Comparison of ENCODE assay signal across 16 mouse cellular contexts in the genomic region with DNA sequence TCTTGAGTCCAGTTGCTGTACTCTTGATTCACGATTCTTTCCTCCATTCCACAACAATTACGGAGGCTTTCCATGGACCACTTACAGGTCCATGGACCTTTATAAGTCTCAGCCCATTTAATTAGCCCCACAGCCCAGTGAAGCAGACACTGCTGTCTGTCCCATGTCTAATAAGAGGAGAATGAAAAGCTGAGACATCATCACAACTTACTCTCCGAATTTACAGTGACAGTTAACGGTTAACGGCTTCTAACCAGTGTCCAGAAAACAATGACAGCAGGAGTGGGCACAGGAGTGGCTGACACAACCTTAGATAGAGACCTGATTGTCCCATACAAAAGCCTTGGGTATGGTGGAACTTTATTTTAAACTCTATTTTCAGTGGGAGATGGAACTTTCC.
"Had no signal": no experiment of that assay in that cellular context is flagged by ENCODE, and none has a peak within 500 bp of the region (broad histone marks: within the 10 kb centered on the region; RNA-seq: fewer than 3 reads in every experiment).

No protein-coding gene starts in this region.

- H3K36me3 ChIP-seq: neural tube, embryonic 12.5 days; neural tube, embryonic 13.5 days; neural tube, embryonic 15.5 days; stomach, embryonic 15.5 days had no signal

- H3K4me3 ChIP-seq: neural tube, embryonic 12.5 days; neural tube, embryonic 13.5 days; neural tube, embryonic 15.5 days; stomach, embryonic 15.5 days had no signal

- H3K4me2 ChIP-seq: neural tube, embryonic 12.5 days; neural tube, embryonic 13.5 days; neural tube, embryonic 15.5 days; stomach, embryonic 15.5 days had no signal

- H3K4me1 ChIP-seq: neural tube, embryonic 12.5 days; neural tube, embryonic 13.5 days; neural tube, embryonic 15.5 days; stomach, embryonic 15.5 days had no signal

- H3K27ac ChIP-seq: neural tube, embryonic 12.5 days; neural tube, embryonic 13.5 days; neural tube, embryonic 15.5 days; stomach, embryonic 15.5 days; stomach, postnatal 0 days had no signal

- H3K9ac ChIP-seq: neural tube, embryonic 12.5 days; neural tube, embryonic 13.5 days; neural tube, embryonic 15.5 days; stomach, embryonic 15.5 days had no signal

- H3K9me3 ChIP-seq: neural tube, embryonic 12.5 days; neural tube, embryonic 13.5 days; neural tube, embryonic 15.5 days; stomach, embryonic 15.5 days had no signal

- DNase-seq: right cerebral cortex, adult 18-20 months; right cerebral cortex, postnatal 14 days; right cerebral cortex, postnatal 25 days; right cerebral cortex, postnatal 4 days; spleen, adult 18-20 months; thymus, adult 18-20 months; thymus, adult 2 months; thymus, postnatal 14 days; thymus, postnatal 25 days; thymus, postnatal 36 days; thymus, postnatal 4 days had no signal

- H3K27me3 ChIP-seq: neural tube, embryonic 12.5 days; neural tube, embryonic 13.5 days; neural tube, embryonic 15.5 days; stomach, embryonic 15.5 days had no signal
